Mouse (Mus musculus) liver, embryonic 14.5 days (tissue): ENCODE data around the gene Elfn1.

Source experiments
- CTCF ChIP-seq: IDR thresholded peaks from 2 replicates; pipeline ENCODE4 v1.5.1; 2016; ENCODE audit warnings: antibody characterized with exemption, low read depth, control low read depth
- EP300 ChIP-seq: IDR thresholded peaks from 2 replicates; pipeline ENCODE4 v1.6.1; 2016; ENCODE audit warnings: antibody characterized with exemption, low read depth

DNA sequence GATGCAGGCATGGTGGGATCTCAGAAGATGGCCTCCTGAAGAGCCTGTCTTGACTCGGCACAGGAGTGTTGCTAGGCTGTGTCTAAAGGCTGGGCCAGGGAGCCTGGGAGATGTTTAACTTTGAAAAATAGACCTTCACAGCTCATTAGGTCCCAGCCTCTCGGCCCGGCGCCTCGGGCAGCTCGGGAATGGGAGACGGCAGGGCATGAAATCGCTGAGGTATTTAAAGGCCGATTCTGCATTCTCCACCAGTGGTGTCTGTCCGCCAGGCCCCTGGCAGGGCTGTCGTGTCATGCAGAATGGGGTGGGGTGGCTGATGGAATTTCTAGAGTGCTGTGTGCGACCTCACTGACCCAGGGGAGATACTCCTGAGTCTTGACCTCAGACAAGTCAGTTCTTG lies 22.4 kb downstream of the Elfn1 start:
- no peak for TF ChIP-seq CTCF
- no peak for TF ChIP-seq EP300
